Mouse (Mus musculus): ENCODE measurements around the gene Isg20l2. TPM values are rescaled to one million over a fixed set of nuclear protein-coding genes. Genes with fewer than 3 reads are reported as not detected.
A peak's percentile ranks its signal among the peaks of the same experiment; 100 is the strongest.

Isg20l2 gene
- polyA plus RNA-seq, 1 experiment from 2014 or later: 87.7 TPM

GRCm38 (mm10) chr3:87958476-87958875 is 28.4 kb downstream of the Isg20l2 start:
- Histone ChIP-seq H3K36me3 (replicated peaks) (peaks cover 19% of the 10 kb centered on the region), H3K4me3 (no peak overlapping the region; the same call in none of the 2 replicates), H3K27me3 (ENCODE audit: poor library complexity, severe bottlenecking) (0 out of 2 replicates have a peak, but pooled peaks cover 4% of the 10 kb centered on the region), H3K27ac (peak overlapping the region; percentile 96), H3K4me1 (peaks cover 57% of the 10 kb centered on the region), H3K9me3 (no peaks in the 10 kb centered on the region)
- DNase-seq (ENCODE audit: extremely low spot score, low spot score): no peak
- 31% methylated on average over 4 of the region's 4 CpGs for WGBS

- no peak for DNase-seq (ENCODE audit: extremely low spot score, low spot score)
- Histone ChIP-seq H3K36me3 (replicated peaks) (peaks cover 15% of the 10 kb centered on the region), H3K4me1 (peaks cover 55% of the 10 kb centered on the region), H3K9me3 (no peaks in the 10 kb centered on the region), H3K4me3 (no peak overlapping the region; the same call in none of the 2 replicates), H3K27ac (peak overlapping the region; percentile 96), H3K27me3 (ENCODE audit: poor library complexity, severe bottlenecking) (0 out of 2 replicates have a peak, but pooled peaks cover 4% of the 10 kb centered on the region)
- WGBS: 26% methylated on average over 1 of the region's 1 CpGs
Measured at GRCm38 (mm10) chr3:87958967-87959366, 28.9 kb downstream of the Isg20l2 start.

- Histone ChIP-seq H3K4me1 (peaks cover 55% of the 10 kb centered on the region), H3K27ac (peak overlapping the region; percentile 96), H3K9me3 (no peaks in the 10 kb centered on the region), H3K4me3 (no peak overlapping the region), H3K36me3 (replicated peaks) (peaks cover 11% of the 10 kb centered on the region), H3K27me3 (ENCODE audit: poor library complexity, severe bottlenecking) (0 out of 2 replicates have a peak, but pooled peaks cover 4% of the 10 kb centered on the region)
- DNase-seq (ENCODE audit: extremely low spot score, low spot score): no peak
- 59% methylated on average over 7 of the region's 7 CpGs for WGBS
Measured at GRCm38 (mm10) chr3:87959371-87959770, 29.3 kb downstream of the Isg20l2 start.

- H3K36me3 ChIP-seq (replicated peaks): peaks cover 2% of the 10 kb centered on the region
- H3K4me3 ChIP-seq: peak overlapping the region; percentile 56
- 0 out of 2 replicates have a peak, but pooled peaks cover 4% of the 10 kb centered on the region for H3K27me3 ChIP-seq (ENCODE audit: poor library complexity, severe bottlenecking)
- 3% methylated on average over 10 of the region's 10 CpGs for WGBS
- no peaks in the 10 kb centered on the region for H3K9me3 ChIP-seq
- DNase-seq (ENCODE audit: extremely low spot score, low spot score): no peak
- peaks cover 55% of the 10 kb centered on the region for H3K4me1 ChIP-seq
- peak overlapping the region; percentile 96 for H3K27ac ChIP-seq
Measured at GRCm38 (mm10) chr3:87960191-87960585, 30.1 kb downstream of the Isg20l2 start.

GRCm38 (mm10) chr3:87960586-87961191 is 30.6 kb downstream of the Isg20l2 start:
- H3K36me3 ChIP-seq (replicated peaks): no peaks in the 10 kb centered on the region
- under 1% methylated on average over 27 of the region's 27 CpGs for WGBS
- H3K9me3 ChIP-seq: no peaks in the 10 kb centered on the region
- H3K27ac ChIP-seq: peak overlapping the region; percentile 96
- H3K4me3 ChIP-seq: peak overlapping the region; percentile 56
- peak; percentile 96 for DNase-seq (ENCODE audit: extremely low spot score, low spot score)
- 0 out of 2 replicates have a peak, but pooled peaks cover 4% of the 10 kb centered on the region for H3K27me3 ChIP-seq (ENCODE audit: poor library complexity, severe bottlenecking)
- H3K4me1 ChIP-seq: peaks cover 55% of the 10 kb centered on the region

- under 1% methylated on average over 21 of the region's 21 CpGs for WGBS
- Histone ChIP-seq H3K4me3 (peak overlapping the region; percentile 93), H3K36me3 (replicated peaks) (peaks cover 22% of the 10 kb centered on the region), H3K27me3 (ENCODE audit: poor library complexity, severe bottlenecking) (peaks cover 15% of the 10 kb centered on the region; the same call in 1 of the 2 replicates), H3K27ac (peak overlapping the region; percentile 97), H3K9me3 (no peaks in the 10 kb centered on the region), H3K4me1 (peaks cover 61% of the 10 kb centered on the region)
- DNase-seq (ENCODE audit: extremely low spot score, low spot score): peak; percentile 78
Measured at GRCm38 (mm10) chr3:87970184-87970938, 40.2 kb downstream of the Isg20l2 start.

- Histone ChIP-seq H3K27ac (peak within 1 kb of the TSS; percentile 97), H3K36me3 (replicated peaks) (peaks cover 29% of the 10 kb centered on the region), H3K4me3 (peak within 1 kb of the TSS; percentile 93), H3K4me1 (peaks cover 67% of the 10 kb centered on the region), H3K27me3 (ENCODE audit: poor library complexity, severe bottlenecking) (peaks cover 15% of the 10 kb centered on the region; the same call in 1 of the 2 replicates), H3K9me3 (no peaks in the 10 kb centered on the region)
- peak; percentile 94 for DNase-seq (ENCODE audit: extremely low spot score, low spot score)
- under 1% methylated on average over 44 of the region's 44 CpGs for WGBS
Measured at GRCm38 (mm10) chr3:87970939-87971488, 40.9 kb downstream of the Isg20l2 start, which contains the start of gene Nes. TSS of gene Nes (plus strand) at chr3:87971078.

- peak overlapping the region; percentile 93 for H3K4me3 ChIP-seq
- peaks cover 15% of the 10 kb centered on the region; the same call in 1 of the 2 replicates for H3K27me3 ChIP-seq (ENCODE audit: poor library complexity, severe bottlenecking)
- peaks cover 67% of the 10 kb centered on the region for H3K4me1 ChIP-seq
- H3K27ac ChIP-seq: peak overlapping the region; percentile 97
- peaks cover 35% of the 10 kb centered on the region for H3K36me3 ChIP-seq (replicated peaks)
- no peak for DNase-seq (ENCODE audit: extremely low spot score, low spot score)
- WGBS: under 1% methylated on average over 60 of the region's 60 CpGs
- no peaks in the 10 kb centered on the region for H3K9me3 ChIP-seq
Measured at GRCm38 (mm10) chr3:87971489-87972202, 41.5 kb downstream of the Isg20l2 start.

GRCm38 (mm10) chr3:87972203-87972664 is 42.1 kb downstream of the Isg20l2 start:
- peak overlapping the region; percentile 93 for H3K4me3 ChIP-seq
- WGBS: 10% methylated on average over 8 of the region's 8 CpGs
- peak; percentile 56 for DNase-seq (ENCODE audit: extremely low spot score, low spot score)
- no peaks in the 10 kb centered on the region for H3K9me3 ChIP-seq
- H3K36me3 ChIP-seq (replicated peaks): peaks cover 41% of the 10 kb centered on the region
- peaks cover 67% of the 10 kb centered on the region for H3K4me1 ChIP-seq
- peak overlapping the region; percentile 97 for H3K27ac ChIP-seq
- peaks cover 15% of the 10 kb centered on the region; the same call in 1 of the 2 replicates for H3K27me3 ChIP-seq (ENCODE audit: poor library complexity, severe bottlenecking)

GRCm38 (mm10) chr3:87972776-87973175 is 42.7 kb downstream of the Isg20l2 start:
- 27% methylated on average over 5 of the region's 5 CpGs for WGBS
- Histone ChIP-seq H3K27ac (peak overlapping the region; percentile 97), H3K4me1 (peaks cover 67% of the 10 kb centered on the region), H3K9me3 (no peaks in the 10 kb centered on the region), H3K36me3 (replicated peaks) (peaks cover 46% of the 10 kb centered on the region), H3K27me3 (ENCODE audit: poor library complexity, severe bottlenecking) (peaks cover 15% of the 10 kb centered on the region; the same call in 1 of the 2 replicates), H3K4me3 (peak overlapping the region; percentile 93)
- DNase-seq (ENCODE audit: extremely low spot score, low spot score): peak; percentile 50

- no peaks in the 10 kb centered on the region for H3K9me3 ChIP-seq
- no peak for DNase-seq (ENCODE audit: extremely low spot score, low spot score)
- H3K4me3 ChIP-seq: peak overlapping the region; percentile 93
- H3K27ac ChIP-seq: peak overlapping the region; percentile 97
- peaks cover 77% of the 10 kb centered on the region for H3K4me1 ChIP-seq
- 15% methylated on average over 14 of the region's 14 CpGs for WGBS
- H3K36me3 ChIP-seq (replicated peaks): peaks cover 57% of the 10 kb centered on the region
- peaks cover 15% of the 10 kb centered on the region; the same call in 1 of the 2 replicates for H3K27me3 ChIP-seq (ENCODE audit: poor library complexity, severe bottlenecking)
Measured at GRCm38 (mm10) chr3:87973593-87974380, 43.7 kb downstream of the Isg20l2 start.
